14 mouse cellular contexts compared by ENCODE assay signal in the genomic region with DNA sequence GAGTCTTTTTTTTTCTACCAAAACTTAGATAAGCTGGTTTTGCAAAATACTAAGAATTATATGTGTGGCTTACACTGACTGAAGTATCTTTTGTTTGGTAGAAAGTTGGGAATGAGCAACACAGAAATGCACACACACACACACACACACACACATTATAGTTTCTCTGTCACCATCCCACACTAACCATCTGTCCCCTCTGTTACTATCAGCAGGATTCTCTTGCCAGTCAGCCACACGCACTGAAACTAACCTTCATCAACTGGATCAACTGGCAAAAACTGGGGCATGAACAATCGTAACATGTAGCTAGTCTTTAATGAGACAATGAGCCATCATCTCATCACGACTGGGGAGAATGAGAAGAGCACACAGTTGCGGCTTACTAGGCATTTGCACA.
"Had no signal": no experiment of that assay in that cellular context is flagged by ENCODE, and none has a peak within 500 bp of the region (broad histone marks: within the 10 kb centered on the region; RNA-seq: fewer than 3 reads in every experiment).

No protein-coding gene starts in this region.

- H3K9ac ChIP-seq: limb, embryonic 15.5 days; liver, embryonic 14.5 days; midbrain, embryonic 12.5 days; neural tube, embryonic 13.5 days had no signal

- H3K36me3 ChIP-seq: limb, embryonic 15.5 days; midbrain, embryonic 12.5 days; neural tube, embryonic 13.5 days had no signal

- H3K4me3 ChIP-seq: limb, embryonic 15.5 days; midbrain, embryonic 12.5 days; neural tube, embryonic 13.5 days had no signal

- H3K27me3 ChIP-seq: limb, embryonic 15.5 days; midbrain, embryonic 12.5 days; neural tube, embryonic 13.5 days had no signal

- H3K9me3 ChIP-seq: limb, embryonic 15.5 days; midbrain, embryonic 12.5 days; neural tube, embryonic 13.5 days had no signal

- ATAC-seq: inflammation-experienced regulatory T-cells, adult 6 months; midbrain, embryonic 16.5 days had no signal

- H3K4me1 ChIP-seq: limb, embryonic 15.5 days had no signal

- DNase-seq: kidney, adult 11 months; kidney, adult 9 months; kidney, postnatal 36 days; lung, adult 18-20 months; thymus, adult 18-20 months; thymus, postnatal 14 days had no signal

- H3K4me2 ChIP-seq: limb, embryonic 15.5 days; midbrain, embryonic 12.5 days; neural tube, embryonic 13.5 days had no signal

- H3K27ac ChIP-seq: kidney, postnatal 0 days; limb, embryonic 15.5 days; liver, embryonic 14.5 days; midbrain, embryonic 12.5 days; neural tube, embryonic 13.5 days; stomach, postnatal 0 days had no signal
